Mouse (Mus musculus) kidney, adult 2 months (tissue): ENCODE results near the gene Olfr1278. TPM values are rescaled to one million over a fixed set of nuclear protein-coding genes. Genes with fewer than 3 reads are reported as not detected.

ENCODE experiments used
- DNase-seq: peaks from one replicate; pipeline ENCODE4 v3.0.0; 2021
- H3K27ac ChIP-seq: fragments of 200-500 bp; 2 replicates; pipeline ENCODE4 v1.5.1; 2012; ENCODE audit warnings: low read depth, low read length, control low read depth, inconsistent platforms; ENCODE audit not compliant: insufficient read depth
- H3K27me3 ChIP-seq: fragments of 200-500 bp; replicated peaks from 2 replicates; pipeline ENCODE4 v1.6.1; 2012; ENCODE audit warnings: mild to moderate bottlenecking, moderate library complexity, low read length, inconsistent platforms; ENCODE audit not compliant: control insufficient read depth, insufficient read depth
- H3K36me3 ChIP-seq: fragments of 200-500 bp; 2 replicates; pipeline ENCODE4 v1.6.1; 2012; ENCODE audit warnings: mild to moderate bottlenecking, moderate library complexity, low read length, inconsistent platforms; ENCODE audit not compliant: control insufficient read depth, insufficient read depth
- H3K4me1 ChIP-seq: fragments of 200-500 bp; 2 replicates; pipeline ENCODE4 v1.6.1; 2011; ENCODE audit warnings: low read length; ENCODE audit not compliant: control insufficient read depth, insufficient read depth
- H3K4me3 ChIP-seq: fragments of 200-500 bp; 2 replicates; pipeline ENCODE4 v1.5.1; 2011; ENCODE audit warnings: mild to moderate bottlenecking, low read depth, low read length, control low read depth; ENCODE audit not compliant: insufficient read depth
- CTCF ChIP-seq: fragments of 200-500 bp; conservative IDR thresholded peaks from 2 replicates; pipeline ENCODE4 v1.5.1; 2011; ENCODE audit warnings: low read depth, mild to moderate bottlenecking, control low read depth, low read length, moderate library complexity, mixed read lengths; ENCODE audit not compliant: insufficient read depth, insufficient read length
- POLR2A ChIP-seq: fragments of 200-500 bp; IDR thresholded peaks from one replicate; pipeline ENCODE4 v1.6.1; 2011; ENCODE audit warnings: low read depth, low read length, control low read depth
- WGBS: fragments of 180-500 bp; shearing (Covaris S2); methylation state at CpG from one replicate; pipeline ENCODE4 v1.1.7; 2018; 5-methylcytosine and 5-hydroxymethylcytosine counted together
- polyA plus RNA-seq: library from polyadenylated mRNA; depleted of rRNA; stranded (reverse); fragments of >200 nt; gene quantifications from 2 replicates; pipeline ENCODE4 v1.2.3, GENCODE M21; 2012; rRNA removed

Olfr1278 gene
- polyA plus RNA-seq, 1 experiment: not detected

DNA sequence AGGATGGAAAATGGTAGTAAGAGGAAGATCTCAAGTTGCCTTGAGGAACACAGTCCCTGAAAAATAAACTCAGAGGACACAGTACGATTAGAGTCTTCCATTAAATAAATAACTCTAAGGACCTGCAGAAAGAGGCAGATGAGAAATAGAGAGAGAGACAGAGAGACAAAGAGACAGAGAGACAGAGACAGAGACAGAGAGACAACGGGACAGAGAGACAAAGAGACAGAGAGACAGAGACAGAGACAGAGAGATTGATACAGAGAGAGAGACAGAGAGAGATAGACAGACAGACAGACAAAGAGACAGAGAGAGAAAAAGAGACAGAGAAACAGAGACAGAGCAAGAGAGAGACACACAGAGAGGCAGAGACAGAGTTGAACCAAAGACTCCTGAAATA lies 46.0 kb downstream of the Olfr1278 start, which contains the start of gene Olfr1282:
Olfr1282 (minus strand) TSS at position 101 of the 400 bp plus-strand sequence.
- WGBS: 74% methylated on average over 2 of the region's 2 CpGs
- DNase-seq: no peak
- TF ChIP-seq CTCF (no peak), POLR2A (no peak)
- no peaks in the 10 kb centered on the region for H3K36me3 ChIP-seq
- H3K27ac ChIP-seq: no peak within 1 kb of the TSS
- H3K27me3 ChIP-seq: no peaks in the 10 kb centered on the region
- H3K4me3 ChIP-seq: no peak within 1 kb of the TSS
- H3K4me1 ChIP-seq: no peaks in the 10 kb centered on the region

Other genes starting within 250 kb of the Olfr1278 start
- not detected in 2 replicates for gene Gm13941, start 184.2 kb upstream of the Olfr1278 start, polyA plus RNA-seq
- not detected in 2 replicates for gene Gm15130, start 137.2 kb upstream of the Olfr1278 start, polyA plus RNA-seq
- not detected in 2 replicates for gene 4930430A15Rik, start 60.5 kb upstream of the Olfr1278 start, polyA plus RNA-seq
- not detected in 2 replicates for gene Olfr1275, start 54.9 kb upstream of the Olfr1278 start, polyA plus RNA-seq
- gene Olfr1276, start 35.6 kb upstream of the Olfr1278 start, polyA plus RNA-seq: not detected in 2 replicates
- not detected in 2 replicates for gene Olfr1277, start 16.0 kb upstream of the Olfr1278 start, polyA plus RNA-seq
- gene Olfr1279, start 10.5 kb downstream of the Olfr1278 start, polyA plus RNA-seq: not detected in 2 replicates
- not detected in 2 replicates for gene Olfr1280, start 23.9 kb downstream of the Olfr1278 start, polyA plus RNA-seq
- not detected in 2 replicates for gene Olfr1281, start 36.4 kb downstream of the Olfr1278 start, polyA plus RNA-seq
- gene Olfr1282, start 45.9 kb downstream of the Olfr1278 start, polyA plus RNA-seq: not detected in 2 replicates
- not detected in 2 replicates for gene Olfr1283, start 76.7 kb downstream of the Olfr1278 start, polyA plus RNA-seq
- gene Olfr1284, start 85.4 kb downstream of the Olfr1278 start, polyA plus RNA-seq: not detected in 2 replicates
- gene Olfr1286, start 133.0 kb downstream of the Olfr1278 start, polyA plus RNA-seq: not detected in 2 replicates
- not detected in 2 replicates for gene Olfr1287, start 159.0 kb downstream of the Olfr1278 start, polyA plus RNA-seq
- not detected in 2 replicates for gene Olfr1288, start 184.0 kb downstream of the Olfr1278 start, polyA plus RNA-seq
- not detected in 2 replicates for gene Olfr1289, start 190.7 kb downstream of the Olfr1278 start, polyA plus RNA-seq
- gene Olfr1290, start 203.7 kb downstream of the Olfr1278 start, polyA plus RNA-seq: not detected in 2 replicates
- gene Olfr1291-ps1, start 207.0 kb downstream of the Olfr1278 start, polyA plus RNA-seq: not detected in 2 replicates
- gene Olfr1293-ps, start 235.1 kb downstream of the Olfr1278 start, polyA plus RNA-seq: not detected in 2 replicates